Mouse (Mus musculus): ENCODE data around the gene Gm49396. TPM values are rescaled to one million over a fixed set of nuclear protein-coding genes. Genes with fewer than 3 reads are reported as not detected.

Gene Gm49396
- total RNA-seq, 4 experiments from 2014 or later, result 5.7 to 7.5 (median 6.3) TPM

DNA sequence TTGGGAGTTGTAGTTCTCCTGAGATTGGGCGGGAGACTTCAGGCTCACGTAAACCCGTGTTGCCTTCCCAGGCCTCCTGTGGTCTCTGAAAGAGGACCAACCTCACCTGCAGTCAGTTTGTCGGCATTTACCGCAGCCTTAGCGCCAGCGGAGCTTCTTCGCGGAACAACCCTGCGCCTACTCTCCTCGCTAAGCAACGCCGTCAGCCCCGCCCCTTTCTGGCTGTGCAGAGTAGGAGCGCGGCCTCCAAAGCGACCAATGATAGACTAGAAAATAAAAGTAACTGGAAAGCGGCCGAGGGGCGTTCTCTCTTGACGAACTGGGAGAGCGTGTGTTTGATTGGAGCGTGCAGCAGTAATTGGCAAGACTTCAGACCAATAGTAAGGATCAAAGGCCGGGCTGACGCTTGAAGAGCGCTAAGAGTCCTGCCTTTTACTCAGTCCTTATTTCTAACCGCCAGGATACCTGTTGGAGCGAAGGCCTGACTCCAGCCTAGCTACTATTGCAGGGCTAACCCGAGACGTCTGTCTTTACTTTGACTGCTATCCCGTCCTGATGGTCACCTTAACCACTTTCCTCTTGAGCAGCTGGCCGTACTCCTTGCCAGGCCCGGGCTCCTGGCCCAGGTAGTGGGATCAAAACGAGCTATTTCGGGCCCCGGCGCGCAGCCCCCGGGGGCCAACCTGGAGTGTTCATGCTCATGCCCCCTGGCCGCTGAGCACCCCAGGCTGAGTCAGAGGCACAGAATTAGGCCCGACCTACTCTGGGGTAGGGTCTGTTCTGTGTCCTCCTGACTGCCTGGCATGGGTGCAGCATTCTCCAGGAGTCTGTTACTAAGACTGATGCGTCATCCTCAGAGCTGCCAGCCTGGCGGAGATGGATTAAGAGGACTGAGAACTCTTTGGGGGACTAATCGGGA lies 10.8 kb upstream of the Gm49396 start, which contains the start of the genes Hspb6 and Proser3:
TSS of gene Hspb6 (plus strand) at position 77 of the 919 bp plus-strand sequence.
TSS of gene Proser3 (minus strand) at position 198 of the 919 bp plus-strand sequence.
- peak; percentile 84 to 97 for DNase-seq (ENCODE audit: low spot score in 2 of 2)

DNA sequence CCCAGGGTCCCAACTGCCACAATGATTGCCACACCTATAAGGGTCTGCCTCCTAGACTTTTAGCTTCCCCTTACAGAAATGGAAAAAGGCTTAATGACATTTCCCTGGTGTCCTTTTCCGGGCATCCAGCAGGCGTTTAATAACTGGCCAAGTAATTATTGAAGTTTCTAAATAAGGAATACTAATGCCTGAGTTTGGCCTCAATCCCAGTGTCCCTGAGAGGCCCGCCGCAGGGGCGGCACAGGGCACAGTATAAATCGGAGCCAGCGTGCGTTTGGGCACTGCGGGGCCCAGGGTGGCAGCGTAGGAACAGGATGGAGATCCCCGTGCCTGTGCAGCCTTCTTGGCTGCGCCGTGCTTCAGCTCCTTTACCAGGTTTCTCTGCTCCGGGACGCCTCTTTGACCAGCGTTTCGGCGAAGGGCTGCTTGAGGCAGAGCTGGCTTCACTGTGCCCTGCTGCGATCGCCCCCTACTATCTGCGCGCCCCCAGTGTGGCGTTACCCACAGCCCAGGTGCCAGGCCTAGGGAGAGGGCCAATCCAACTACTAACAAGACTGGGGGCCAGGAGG lies 10.0 kb upstream of the Gm49396 start:
- no peak for DNase-seq (ENCODE audit: low spot score in 2 of 2)

DNA sequence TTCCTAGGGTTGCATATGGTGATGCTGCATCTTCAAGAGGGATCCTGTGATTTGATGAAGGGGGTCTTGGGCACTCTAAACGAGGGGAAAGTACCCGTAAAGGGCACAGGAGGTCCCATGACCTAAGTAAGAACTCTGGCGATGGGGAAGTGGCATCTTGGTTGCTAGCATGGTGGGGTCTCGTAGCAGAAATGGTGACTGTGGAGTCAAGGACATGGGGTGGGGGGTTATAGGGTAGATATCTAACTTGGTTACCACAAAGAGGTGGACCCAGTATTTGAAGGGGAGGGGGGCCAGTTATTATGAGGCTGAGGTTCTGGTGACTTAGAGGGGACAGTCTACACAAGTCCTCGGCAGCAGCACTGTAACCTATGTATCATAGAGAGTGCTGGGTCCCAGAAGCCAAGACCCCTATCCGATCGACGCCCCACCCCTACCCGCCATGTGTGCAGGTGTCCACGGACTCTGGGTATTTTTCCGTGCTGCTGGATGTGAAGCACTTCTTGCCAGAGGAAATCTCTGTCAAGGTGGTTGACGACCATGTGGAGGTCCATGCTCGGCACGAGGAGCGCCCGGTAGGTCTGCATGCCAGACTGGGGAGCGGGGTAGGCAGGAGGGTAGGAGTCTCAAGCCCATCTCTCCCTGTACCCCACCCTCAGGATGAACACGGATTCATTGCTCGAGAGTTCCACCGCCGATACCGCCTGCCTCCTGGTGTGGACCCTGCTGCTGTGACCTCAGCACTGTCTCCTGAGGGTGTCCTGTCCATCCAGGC lies 9.1 kb upstream of the Gm49396 start:
- DNase-seq (ENCODE audit: low spot score in 2 of 2), result no peak

DNA sequence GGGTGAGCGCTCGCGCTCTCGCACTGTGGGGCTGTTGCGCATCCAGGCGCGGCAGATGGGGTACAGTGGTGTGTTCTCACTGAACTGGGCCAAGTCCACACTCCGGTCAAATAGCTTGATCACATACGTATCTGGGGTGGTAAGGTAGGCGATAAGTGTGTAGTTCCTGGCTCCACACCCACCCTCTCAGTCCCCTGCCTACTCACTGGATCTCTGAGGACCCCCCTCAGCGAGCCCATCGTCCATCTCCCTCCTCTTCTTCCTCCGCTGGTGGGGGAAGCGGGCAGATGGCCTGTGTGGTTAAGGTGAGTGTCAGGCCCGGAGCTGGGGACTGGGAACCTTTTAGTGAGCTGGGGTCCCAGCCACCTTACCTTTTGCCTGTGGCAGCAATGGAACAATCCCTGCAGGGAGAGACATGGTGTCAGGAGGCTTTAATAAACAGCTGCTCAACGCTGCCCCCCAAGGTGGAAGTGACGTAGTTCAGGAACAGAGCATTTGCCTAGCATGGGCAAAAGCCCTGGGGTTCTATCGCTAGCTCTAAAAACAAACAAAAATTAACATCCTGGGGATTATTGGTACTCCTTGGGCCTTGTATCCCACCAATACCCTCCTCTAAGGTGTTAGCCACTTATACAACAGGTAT lies 6.1 kb upstream of the Gm49396 start:
- no peak for DNase-seq (ENCODE audit: low spot score in 2 of 2)

DNA sequence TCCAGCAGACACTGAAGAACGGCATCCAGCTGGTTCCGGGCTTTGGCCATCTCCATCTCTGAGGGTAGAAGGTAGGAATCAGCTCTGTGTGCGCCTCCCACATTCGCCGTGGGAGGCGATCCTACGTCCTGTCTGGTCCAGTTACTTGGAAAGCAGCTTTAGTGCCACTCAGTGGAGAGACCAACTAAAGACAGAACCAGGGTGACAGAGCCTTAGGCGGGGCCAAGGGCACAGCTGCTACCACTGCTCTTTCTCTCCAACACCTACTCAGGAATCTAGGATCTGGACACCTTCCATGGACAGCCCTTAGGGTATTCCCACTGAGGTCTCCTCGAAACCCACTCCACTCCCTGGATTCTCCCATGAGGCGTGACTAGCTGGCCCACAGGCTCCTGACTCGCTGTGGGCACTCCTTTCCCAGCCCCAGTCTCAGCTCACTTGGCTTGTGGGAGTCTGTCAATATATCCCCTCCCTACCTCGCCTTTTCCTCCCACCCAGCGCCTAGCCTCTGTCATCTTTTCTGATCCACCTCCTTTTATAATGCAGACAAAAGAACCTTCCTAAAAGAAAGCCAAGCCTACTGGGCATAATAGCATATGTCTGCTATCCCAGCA lies 5.1 kb upstream of the Gm49396 start:
- DNase-seq (ENCODE audit: low spot score in 2 of 2), result no peak

DNA sequence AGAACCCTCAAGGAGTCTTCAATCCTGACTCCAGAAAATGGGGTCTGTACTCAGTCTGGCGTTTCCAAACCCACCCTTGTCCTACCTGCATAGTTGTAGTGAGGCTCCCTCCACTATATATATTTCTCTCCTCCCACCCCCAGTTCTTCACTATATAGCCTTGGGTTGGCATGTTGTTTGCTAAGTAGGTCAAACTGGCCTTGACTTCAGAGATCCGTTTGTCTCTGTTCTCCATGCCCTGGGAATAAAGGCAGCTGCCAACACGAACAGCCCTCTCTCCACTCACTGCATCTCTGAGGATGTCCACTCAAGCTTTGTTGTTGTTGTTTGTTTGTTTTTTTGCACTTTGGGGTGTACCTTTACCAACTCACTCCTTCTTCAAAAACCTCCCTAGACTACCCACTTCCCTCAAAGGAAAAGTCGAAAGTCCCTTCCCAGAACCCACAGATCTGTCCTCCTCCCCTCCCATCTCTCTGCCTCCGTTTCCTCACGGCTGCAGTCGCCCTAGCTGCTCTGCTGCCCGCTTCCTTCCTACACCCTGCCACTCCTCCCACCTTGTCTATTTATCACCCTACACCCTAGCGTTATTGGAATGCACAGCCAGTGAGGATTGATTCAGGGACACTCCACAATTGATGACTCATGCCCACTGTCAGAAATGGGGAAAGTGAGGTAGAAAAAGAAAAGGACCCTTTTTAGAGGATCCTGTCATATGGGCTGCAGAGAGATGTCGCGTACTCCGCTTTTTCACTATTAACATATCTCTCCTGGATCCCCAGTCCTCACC lies 4.3 kb upstream of the Gm49396 start:
- no peak for DNase-seq (ENCODE audit: low spot score in 2 of 2)

DNA sequence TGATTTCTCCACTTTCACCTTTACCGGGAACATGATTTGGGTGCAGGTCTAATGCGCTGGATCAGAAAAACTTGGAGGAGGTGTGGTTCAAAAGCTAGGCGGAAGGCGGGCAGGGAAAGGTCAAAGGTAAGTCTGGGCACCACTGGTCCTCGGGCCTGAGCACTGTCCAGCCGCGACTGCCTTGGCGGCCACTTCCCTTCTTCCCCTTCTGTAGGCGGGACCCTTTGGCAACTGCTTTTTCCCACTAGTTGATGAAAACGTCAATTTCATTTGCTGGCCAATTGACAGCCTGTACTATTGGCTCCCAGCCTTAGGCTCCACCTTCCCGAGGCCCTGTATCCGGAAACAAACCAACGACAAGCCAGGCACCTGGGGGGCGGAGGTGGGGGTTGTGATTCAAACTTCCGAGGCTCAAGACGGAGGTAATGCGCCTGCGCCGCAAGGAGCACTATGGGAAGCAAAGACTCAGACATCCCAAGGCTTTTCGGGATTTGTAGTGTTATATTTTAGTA lies 3.6 kb upstream of the Gm49396 start, which contains the start of gene Lin37:
TSS of gene Lin37 (minus strand) at position 396 of the 512 bp plus-strand sequence.
- peak; percentile 87 to 99 for DNase-seq (ENCODE audit: low spot score in 2 of 2)

DNA sequence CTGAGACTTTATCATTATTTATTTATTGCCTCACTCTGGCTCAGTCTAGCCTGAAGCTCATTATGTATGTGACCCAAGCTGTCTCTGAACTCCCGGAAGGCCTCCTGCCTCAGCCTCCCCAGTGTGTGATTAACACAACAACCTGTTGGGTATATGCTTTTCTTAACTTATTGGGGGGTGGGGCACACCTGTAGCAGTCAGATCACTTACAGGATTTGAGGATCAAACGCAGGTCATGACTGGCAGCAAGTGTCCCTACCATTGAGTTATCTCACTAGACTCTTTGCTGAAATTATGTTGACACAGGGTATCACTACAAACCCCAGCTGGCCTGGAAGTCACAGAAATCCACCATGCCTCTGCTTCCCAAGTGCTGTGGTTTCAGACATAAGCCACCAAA lies 2.8 kb upstream of the Gm49396 start:
- DNase-seq (ENCODE audit: low spot score in 2 of 2), result no peak

- peak in 1 of 2 experiments; percentile 50 for DNase-seq (ENCODE audit: low spot score in 2 of 2)
Observed at GRCm38 (mm10) chr7:30562526-30563116, 523 bp upstream of the Gm49396 start.

DNA sequence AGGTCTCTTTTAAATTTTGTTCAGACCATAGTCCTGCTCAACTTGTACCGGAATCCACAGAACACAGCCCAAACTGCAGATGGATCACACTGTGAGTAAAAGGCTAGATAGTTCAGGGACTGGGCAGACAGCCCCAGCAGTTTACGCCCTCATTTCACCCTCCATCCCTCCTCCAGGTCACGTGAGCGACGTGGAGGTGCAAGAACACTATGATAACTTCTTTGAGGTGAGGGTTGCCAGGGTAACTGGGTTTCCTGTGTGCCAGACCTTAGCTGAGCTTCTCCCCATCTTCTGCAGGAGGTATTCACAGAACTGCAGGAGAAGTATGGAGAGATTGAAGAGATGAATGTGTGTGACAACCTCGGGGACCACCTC lies 749 bp downstream of the Gm49396 start:
- no peak for DNase-seq (ENCODE audit: low spot score in 2 of 2)

DNA sequence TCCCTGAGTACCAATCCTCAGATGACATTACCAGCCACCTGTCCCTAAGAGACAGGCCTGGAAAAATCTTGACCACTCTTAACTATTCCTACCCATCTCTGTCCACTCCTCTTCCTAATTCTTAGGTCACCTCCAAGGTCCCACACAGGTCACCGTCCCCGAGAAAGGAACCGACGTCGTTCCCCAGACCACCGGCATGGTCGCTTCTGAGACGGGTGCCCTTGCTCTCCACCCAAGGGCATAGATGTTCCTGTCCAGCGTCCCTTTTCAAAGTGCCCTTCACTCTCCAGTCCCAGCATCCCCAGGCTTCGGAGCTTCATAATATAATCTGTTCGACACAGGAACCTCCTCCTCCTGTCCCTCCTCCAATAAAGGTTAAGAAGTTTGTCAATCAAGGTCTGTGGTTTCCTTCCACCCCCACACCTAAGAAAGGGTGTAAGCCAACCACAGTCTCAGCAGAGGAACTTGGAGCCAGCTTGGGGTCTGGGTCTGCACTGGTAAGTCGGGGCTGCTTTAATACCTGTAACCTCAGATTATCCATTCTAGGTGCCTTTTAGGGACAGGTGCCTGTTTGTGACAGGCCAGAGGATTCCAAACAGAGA lies 1.9 kb downstream of the Gm49396 start, which contains the start of gene Igflr1:
TSS of gene Igflr1 (plus strand) at position 458 of the 602 bp plus-strand sequence.
- DNase-seq (ENCODE audit: low spot score in 2 of 2), result no peak

- no peak for DNase-seq (ENCODE audit: low spot score in 2 of 2)
Observed at GRCm38 (mm10) chr7:30566033-30566432, 2.9 kb downstream of the Gm49396 start.

DNA sequence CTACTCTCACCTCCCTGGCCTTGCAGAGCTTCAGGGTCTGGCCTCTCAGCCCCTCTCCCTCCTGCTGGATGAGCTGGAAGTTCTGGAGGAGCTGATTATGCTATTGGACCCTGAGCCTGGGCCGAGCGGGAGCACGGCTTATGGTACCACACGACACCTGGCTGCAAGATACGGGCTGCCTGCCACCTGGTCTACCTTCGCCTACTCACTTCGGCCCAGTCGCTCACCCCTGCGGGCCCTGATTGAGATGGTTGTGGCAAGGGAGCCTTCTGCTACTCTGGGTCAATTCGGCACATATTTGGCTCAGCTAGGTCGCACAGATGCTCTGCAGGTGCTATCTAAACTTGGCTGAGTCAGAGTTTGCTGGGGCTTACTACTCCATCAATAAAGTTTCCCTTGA lies 4.4 kb downstream of the Gm49396 start:
- no peak for DNase-seq (ENCODE audit: low spot score in 2 of 2)

DNA sequence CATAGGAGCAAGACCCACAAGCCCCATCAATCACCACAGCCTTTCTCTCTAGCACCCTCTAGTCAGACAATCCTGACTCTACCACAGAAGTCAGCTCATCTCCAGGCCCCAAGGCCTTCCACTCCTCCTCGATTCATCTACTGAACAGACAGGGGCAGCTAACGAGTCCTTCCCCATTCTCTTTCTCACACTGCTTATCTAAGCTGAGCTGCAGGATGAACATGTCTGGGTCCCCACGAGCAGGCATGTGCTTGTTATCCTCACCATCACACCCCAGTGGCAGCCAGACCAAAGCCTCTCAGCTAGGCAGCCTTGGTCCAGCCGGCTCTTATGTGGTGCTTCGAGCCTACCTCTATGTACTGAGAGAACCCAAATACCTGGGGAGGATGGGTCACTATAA lies 9.2 kb downstream of the Gm49396 start:
- DNase-seq (ENCODE audit: low spot score in 2 of 2), result no peak

GRCm38 (mm10) chr7:30572969-30573368 lies 9.8 kb downstream of the Gm49396 start:
- DNase-seq (ENCODE audit: low spot score in 2 of 2), result no peak

GRCm38 (mm10) chr7:30579950-30580349 lies 16.8 kb downstream of the Gm49396 start:
- no peak for DNase-seq (ENCODE audit: low spot score in 2 of 2)

DNA sequence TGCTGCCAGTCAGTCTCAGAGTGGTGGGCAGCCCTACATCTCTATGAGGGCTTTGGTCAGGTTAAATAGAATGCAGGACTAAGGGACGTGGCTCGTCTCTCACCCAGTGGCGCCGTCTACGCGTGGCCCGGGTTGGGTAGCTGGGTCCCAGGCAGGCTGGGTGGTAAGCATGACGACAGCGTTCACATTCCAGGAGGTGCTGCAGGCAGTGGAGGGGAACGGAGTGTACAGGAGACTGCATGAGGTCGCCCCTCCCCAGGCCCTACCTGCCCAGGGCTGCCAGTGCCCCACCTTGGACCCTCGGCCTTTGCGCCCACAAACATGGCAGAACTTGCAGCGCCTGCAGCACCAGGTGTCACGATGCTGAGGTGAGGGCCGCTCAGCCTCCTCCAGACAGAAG lies 18.4 kb downstream of the Gm49396 start:
- no peak for DNase-seq (ENCODE audit: low spot score in 2 of 2)

- no peak for DNase-seq (ENCODE audit: low spot score in 2 of 2)
Observed at GRCm38 (mm10) chr7:30584339-30584738, 21.2 kb downstream of the Gm49396 start.

- DNase-seq (ENCODE audit: low spot score in 2 of 2), result no peak
Observed at GRCm38 (mm10) chr7:30585170-30585569, 22.0 kb downstream of the Gm49396 start.

Measured in left cerebral cortex, adult 8-10 months (tissue).